Mouse (Mus musculus) retina, adult 2 months (tissue): ENCODE results near the gene Prkn.

Experiments used
- DNase-seq: peaks from one replicate; pipeline ENCODE4 v3.0.0-alpha.2; 2012; ENCODE audit warnings: low read depth, low spot score

The Prkn gene

GRCm38 (mm10) chr17:11642328-11642727 is 802.1 kb downstream of the Prkn start:
- no peak for DNase-seq

DNA sequence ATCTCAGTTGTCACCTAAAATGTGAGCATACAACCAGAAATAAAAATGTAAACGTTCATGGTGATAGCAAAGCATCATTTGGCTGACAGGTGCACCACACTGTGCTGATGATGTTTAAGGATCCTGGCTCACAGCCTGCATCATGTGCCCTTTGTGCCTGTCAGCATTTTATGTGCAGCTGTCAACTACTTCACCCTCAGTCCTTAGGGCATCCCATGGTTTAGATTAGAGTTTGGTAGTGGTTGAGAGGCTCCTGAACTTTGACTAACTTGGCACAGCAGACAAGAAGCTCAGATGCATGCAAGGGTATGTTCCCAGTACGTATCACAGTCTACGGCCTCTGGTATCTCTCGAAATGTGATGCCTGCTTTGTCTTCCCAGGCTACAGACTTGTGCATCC is 803.8 kb downstream of the Prkn start:
- no peak for DNase-seq

- no peak for DNase-seq
Observed at GRCm38 (mm10) chr17:11644873-11645464, 804.8 kb downstream of the Prkn start.

DNA sequence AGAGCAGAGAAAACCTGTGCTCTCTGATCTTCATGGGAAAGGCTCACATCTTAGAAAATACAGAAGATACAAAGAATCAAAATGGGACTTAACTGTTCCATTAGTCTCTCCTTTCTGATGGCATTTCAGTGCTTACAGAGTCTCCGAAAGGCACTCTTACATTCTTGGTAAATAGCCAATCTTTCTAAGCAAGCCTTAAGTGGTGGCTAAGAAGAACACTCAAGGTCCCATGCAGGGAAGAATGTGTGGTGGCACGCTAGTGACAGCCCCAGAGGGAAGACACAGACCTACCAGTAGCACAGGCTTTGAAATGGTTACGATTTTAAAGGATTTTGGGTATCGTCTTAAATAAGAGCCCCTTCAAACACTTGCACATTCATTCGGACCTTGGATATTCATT is 816.2 kb downstream of the Prkn start:
- no peak for DNase-seq

DNA sequence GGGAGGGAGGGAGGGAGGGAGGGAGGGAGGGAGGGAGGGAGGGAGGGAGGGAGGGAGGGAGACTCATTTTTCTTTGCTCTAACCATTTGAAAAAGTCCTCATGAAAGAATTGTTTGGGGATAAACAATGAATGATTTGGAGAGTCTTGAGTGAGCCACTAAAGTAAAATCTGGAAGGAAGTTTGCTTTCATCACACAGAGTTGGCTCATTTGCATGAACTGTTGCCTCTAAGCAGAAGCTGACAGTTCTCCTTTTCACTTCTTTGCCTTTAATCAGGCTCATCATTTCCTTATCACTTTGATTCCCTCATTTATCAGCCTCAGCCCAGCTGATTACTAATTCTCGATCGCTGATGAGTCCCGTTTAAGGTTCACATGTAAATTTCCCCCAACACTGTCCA is 816.7 kb downstream of the Prkn start:
- no peak for DNase-seq

GRCm38 (mm10) chr17:11661898-11662297 is 821.7 kb downstream of the Prkn start:
- no peak for DNase-seq

GRCm38 (mm10) chr17:11663437-11663836 is 823.3 kb downstream of the Prkn start:
- DNase-seq = no peak

DNA sequence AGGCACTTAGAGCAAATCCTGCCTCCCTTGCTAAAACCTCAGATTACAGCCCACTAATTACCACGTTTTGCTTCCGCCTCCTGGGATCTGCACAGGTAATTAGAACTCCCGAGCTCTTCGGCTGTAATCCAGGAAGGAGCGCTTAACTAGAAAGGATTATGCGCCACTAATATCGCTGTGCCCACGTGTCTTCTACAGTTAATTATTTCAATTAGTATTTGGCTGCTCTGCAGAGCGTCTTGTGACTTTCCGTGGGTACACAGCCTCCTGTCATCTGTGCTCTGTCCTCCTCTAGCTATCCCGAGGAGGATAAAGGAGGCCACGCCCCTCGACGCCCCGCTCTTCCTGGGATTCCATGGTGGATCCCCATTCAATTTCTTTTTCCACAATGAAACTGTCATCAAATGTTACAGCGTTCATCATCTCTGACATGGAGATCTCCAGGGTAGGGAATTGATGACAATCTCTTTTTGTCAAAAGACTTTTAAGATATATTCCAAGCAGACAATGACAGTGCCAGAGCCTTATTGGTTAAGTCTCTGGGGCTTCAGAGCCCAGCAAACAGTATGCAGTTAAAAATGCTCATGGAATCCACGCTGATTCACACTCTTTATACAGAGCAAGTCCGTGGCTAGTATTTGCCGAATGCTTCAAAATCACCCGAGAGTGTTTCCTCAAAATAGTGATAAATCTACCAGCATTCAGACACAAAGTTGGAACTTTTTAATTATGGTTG is 824.6 kb downstream of the Prkn start:
- peak; percentile 53 for DNase-seq

DNA sequence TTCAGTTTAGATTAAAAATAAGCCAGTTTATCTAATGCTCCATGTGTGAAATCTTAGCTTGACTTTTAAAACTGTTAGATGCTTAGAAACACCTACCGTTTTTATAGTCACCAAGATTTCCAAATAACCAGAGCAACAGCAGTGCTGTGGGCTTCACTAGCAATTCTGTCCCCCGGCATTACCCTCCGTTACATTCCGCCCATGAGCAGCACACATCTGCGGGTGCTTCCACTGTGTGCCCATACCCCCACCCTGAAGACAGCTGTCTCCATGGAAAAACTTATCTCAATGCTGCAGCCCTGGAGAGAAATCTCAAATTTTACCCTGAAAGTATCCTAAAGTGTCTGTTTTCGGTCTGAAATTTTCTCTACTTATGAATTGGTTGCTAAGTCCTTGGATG is 839.5 kb downstream of the Prkn start:
- DNase-seq = no peak

- no peak for DNase-seq
Observed at GRCm38 (mm10) chr17:11680456-11680855, 840.3 kb downstream of the Prkn start.

DNA sequence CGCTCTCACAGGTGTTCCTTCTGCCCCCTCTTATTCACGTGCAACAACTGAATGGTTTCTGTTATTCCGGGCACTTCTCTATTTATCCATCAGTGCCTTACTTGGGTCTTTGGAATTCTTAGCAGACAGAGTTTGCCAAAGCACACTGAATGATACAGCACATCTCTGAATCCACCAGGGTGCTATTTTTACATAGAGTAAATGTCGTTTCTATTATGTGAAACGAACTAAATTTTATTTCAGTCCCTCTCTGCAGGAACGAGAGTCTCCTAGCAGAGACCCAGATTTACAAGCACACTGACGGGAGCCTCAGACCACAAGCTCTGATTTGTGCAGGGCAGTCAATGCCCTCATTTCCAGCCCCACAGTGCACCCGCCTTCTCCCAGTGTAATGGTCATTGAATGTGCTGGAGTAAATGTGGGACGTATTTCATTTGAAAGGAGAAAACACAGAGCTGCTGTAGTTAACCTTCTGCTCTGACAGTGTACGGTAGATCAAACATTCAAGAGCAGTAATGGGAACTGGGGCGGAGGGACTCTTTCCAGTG is 841.7 kb downstream of the Prkn start:
- DNase-seq = no peak

GRCm38 (mm10) chr17:11705005-11705404 is 864.8 kb downstream of the Prkn start:
- no peak for DNase-seq

GRCm38 (mm10) chr17:11705761-11706160 is 865.6 kb downstream of the Prkn start:
- DNase-seq = no peak

DNA sequence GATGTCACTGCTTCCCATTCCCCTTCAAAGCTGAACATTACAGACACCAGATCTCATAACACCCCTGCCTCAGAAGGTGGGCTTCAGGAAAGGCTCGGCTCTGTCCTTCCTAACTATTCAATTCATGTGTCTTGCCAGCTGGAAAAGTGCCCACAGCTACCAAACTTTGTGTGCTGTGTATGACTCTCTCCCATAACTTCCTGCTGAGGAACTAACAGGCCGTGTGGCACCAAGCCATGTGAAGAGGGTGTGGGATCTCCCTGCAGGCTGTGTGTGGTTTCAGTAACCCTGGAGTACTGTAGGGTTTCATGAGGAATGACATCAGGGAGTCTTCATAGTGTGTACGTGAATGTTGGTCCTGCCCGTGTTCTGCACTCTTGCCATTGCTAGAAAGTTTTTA is 871.9 kb downstream of the Prkn start:
- no peak for DNase-seq

DNA sequence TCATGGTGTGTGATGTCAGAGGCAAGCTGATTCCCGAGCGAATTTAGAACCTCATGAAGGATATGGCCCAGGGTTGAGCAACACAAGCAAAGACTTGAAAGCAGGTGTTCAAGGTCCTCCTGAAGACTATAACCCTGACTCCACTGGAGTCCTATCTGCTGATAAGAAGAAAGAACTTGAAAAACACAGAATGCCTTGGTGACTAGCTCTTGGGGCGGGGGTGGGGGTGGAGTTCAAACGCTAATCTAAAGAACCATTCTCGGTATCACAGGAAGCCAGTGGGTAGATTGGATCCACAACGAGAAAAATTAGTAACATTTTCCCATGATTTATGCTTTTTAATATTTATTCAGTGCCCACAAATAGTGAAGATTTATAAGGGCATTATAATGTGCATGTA is 879.6 kb downstream of the Prkn start:
- no peak for DNase-seq

DNA sequence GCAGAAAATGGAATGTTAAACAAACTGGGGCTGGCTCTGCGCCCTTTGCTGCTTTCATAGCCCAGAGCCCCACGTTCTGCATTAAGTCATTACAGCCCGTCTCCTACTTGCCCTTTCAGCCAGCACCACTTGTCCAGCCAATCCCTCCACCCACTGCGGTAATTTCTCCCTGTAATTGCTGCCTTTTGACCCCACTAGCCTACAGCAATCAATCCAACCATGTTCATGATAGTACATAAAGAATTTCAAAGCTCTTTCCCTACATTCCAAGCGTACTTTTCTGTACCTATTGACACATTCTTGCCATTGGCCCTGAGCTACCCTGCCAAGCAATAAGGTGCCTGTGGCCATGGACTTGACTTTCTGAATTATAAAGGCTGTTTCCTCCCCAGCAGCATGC is 881.7 kb downstream of the Prkn start:
- DNase-seq = no peak

GRCm38 (mm10) chr17:11722478-11722877 is 882.3 kb downstream of the Prkn start:
- DNase-seq = no peak

DNA sequence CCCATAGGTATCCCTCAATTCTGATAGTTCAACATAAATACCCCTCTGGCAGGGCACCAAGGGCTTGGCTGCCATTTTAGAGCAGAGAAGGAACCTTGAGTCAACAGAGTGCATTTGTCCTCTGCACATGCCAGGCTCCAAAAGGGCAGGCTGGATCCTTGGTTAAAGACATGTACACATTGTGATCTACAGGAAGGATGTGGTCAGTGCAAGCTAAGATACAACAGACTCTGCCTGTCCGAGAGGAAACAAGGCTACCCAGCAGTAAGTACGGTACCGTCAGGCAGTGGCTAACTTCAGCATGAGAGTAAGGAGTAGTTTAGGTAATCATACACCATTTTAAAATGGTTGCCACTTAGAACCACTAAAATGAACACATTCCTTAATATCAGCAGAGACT is 884.0 kb downstream of the Prkn start:
- no peak for DNase-seq

GRCm38 (mm10) chr17:11727101-11727500 is 886.9 kb downstream of the Prkn start:
- no peak for DNase-seq

- DNase-seq = no peak
Observed at GRCm38 (mm10) chr17:11728294-11728693, 888.1 kb downstream of the Prkn start.

DNA sequence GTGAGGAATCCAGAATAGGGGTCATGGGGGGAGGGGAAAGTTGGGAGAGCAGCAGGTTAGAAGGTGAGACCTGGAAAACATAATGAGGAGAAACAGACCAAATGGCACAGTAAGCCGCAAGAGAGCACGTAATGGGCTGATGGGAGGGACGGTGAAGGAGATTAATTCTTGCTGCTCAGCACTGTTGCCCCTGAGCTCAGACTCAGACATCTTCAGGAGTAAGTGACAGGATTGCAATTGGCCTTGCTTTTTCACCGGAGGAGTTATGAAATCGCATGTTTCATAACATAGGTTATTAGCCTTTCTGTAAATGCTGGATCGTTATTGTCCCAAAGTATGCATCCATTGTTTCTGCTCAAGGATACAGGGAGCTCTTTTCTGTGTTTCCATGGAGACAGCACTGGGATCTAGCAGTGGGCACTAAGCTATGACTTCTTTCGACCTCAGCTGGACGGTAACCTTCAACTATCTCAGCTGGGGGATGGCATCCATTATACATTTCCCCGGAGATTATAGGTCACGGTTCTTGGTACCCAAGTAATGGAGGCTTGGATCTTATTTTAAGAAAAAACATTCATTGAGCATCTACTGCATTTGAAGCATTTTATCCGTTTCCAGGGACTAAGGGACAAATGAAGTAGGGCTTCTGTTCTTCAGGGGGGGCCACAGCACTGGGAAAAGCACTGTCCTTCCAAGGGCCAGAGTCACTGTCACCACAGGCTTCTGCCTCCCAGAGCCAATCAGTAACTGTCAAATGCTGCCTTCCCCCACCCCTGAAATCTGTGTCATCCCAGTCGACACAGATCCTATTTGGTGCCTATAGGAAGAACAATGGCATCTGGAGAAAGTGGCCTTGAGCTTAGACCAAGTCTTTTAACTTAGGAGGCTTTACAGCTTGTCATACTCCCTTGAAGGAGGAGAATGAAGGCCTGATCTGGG is 890.7 kb downstream of the Prkn start:
- no peak for DNase-seq
